Mouse (Mus musculus) hindbrain, embryonic 10.5 days (tissue): Measurements from ENCODE around the gene Oma1. TPM values are rescaled to one million over a fixed set of nuclear protein-coding genes. Genes with fewer than 3 reads are reported as not detected.

ENCODE experiments used
- DNase-seq: peaks from one replicate; pipeline ENCODE4 v3.0.0-alpha.2; 2017; ENCODE audit warnings: low spot score
- H3K27ac ChIP-seq: fragments of 300-500 bp; sonication (generic); 2 replicates; pipeline ENCODE4 v1.5.1; 2016; ENCODE audit warnings: mild to moderate bottlenecking, moderate library complexity
- H3K27me3 ChIP-seq: fragments of 300-500 bp; sonication (generic); 2 replicates; pipeline ENCODE4 v1.6.1; 2016; ENCODE audit warnings: mild to moderate bottlenecking; ENCODE audit not compliant: poor library complexity, insufficient read depth, severe bottlenecking
- H3K36me3 ChIP-seq: fragments of 300-500 bp; sonication (generic); 2 replicates; pipeline ENCODE4 v1.6.1; 2016; ENCODE audit warnings: mild to moderate bottlenecking, moderate library complexity
- H3K4me1 ChIP-seq: fragments of 300-500 bp; sonication (generic); replicated peaks from 2 replicates; pipeline ENCODE4 v1.6.1; 2016; ENCODE audit warnings: mild to moderate bottlenecking
- H3K4me3 ChIP-seq: fragments of 300-500 bp; sonication (generic); 2 replicates; pipeline ENCODE4 v1.5.1; 2016; ENCODE audit warnings: mild to moderate bottlenecking, moderate library complexity
- H3K9me3 ChIP-seq: fragments of 300-500 bp; sonication (generic); 2 replicates; pipeline ENCODE4 v1.6.1; 2016; ENCODE audit warnings: mild to moderate bottlenecking, moderate library complexity
- WGBS: fragments of 180-500 bp; shearing (Covaris S2); methylation state at CpG from one replicate; pipeline ENCODE4 v1.1.7; 2016; 5-methylcytosine and 5-hydroxymethylcytosine counted together
- polyA plus RNA-seq: library from polyadenylated mRNA; unstranded; fragments of >200 nt; fragmentation: Nextera tagmentation; extraction: Ambion mirVana; gene quantifications from 2 replicates; pipeline ENCODE4 v1.2.1, GENCODE M21; 2016

Oma1 gene
- polyA plus RNA-seq = 14.0 and 16.8 TPM in 2 replicates

DNA sequence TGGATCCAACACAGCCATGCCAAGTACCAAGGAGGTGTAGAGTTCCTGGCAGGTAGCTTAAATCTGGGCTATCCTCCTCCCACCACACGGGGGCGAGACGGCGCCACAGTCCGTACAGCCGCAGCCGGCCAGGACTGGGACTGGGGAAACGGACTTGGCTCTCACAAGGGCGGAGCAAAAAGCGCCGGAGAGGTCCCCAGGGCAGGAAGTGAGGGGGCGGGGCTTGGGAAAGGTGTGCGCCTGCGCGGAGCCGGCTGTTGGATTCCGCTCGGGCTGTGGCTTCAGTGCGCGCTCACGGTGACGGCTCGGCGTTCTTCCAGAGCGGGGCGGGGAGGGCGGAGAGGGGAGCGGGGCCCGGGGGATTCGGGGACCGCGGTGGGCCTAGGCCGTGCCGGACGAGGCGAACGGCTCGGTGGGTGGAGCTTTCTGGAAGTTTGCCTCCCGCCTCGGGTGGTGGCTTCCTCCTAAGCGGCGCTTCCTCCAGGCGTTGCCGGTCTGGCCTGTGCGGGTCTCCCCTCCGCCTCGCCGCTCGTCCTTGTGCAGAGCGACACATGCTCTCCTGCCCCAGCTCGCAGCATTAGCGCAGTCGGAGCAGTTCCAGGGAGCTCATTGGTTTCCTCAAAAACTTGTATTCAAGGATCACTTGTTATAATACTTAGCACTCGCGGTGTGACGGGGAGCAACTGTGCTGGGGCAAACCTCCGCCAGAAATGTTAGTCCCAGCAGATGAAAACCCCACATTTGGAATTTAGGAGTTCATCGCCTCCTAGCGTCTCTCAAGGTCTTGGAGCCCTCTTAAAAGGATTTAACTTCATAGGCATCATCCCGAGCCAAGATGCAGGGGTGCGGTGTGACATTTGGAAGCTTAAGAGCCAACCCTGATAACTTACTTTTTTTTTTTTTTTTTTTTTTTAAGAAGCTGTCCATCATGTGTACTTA is at the start of gene Oma1:
Gene Oma1, plus strand, starts transcription at position 226 of the 939 bp plus-strand sequence.
- peaks cover 7% of the 10 kb centered on the region for H3K4me1 ChIP-seq
- H3K9me3 ChIP-seq = no peaks in the 10 kb centered on the region
- DNase-seq = peak; percentile 99
- H3K27ac ChIP-seq = peak within 1 kb of the TSS; percentile 97
- under 1% methylated on average over 57 of the region's 61 CpGs for WGBS
- peak within 1 kb of the TSS; percentile 72 for H3K4me3 ChIP-seq
- H3K36me3 ChIP-seq = no peaks in the 10 kb centered on the region
- H3K27me3 ChIP-seq = no peaks in the 10 kb centered on the region

DNA sequence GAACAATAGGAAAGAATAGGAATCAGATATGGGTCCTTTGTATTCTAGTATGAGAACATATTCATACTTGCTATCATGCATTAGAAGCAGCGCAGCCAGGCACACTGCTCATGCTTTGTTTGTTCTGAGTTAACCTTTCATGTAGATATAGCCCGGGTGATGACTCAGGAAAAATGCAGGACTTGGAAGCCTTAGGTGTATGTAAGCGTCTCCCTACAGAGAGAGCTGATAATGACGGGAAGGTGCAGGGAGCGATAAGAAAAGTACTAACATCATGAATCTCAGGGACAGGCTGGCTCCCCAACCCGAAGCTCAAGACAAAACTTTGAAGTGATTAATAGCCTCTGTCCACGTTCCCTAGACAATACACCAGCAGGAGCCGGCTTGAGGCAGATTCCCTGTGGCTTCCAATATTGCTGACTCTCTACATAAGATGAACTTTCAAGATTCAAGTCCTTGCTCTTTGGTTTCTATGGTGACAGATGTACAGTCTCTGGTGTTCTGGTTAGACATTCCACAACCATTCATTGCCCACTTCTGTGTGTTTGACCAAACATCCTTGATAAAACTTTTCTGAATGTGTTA is 49.7 kb upstream of the Oma1 start:
- no peaks in the 10 kb centered on the region for H3K36me3 ChIP-seq
- WGBS = 42% methylated on average over 8 of the region's 8 CpGs
- no peak overlapping the region for H3K4me3 ChIP-seq
- DNase-seq = peak; percentile 18
- H3K27ac ChIP-seq = no peak overlapping the region; the same call in 1 of the 2 replicates
- H3K9me3 ChIP-seq = no peaks in the 10 kb centered on the region
- H3K4me1 ChIP-seq = peaks cover 16% of the 10 kb centered on the region
- H3K27me3 ChIP-seq = no peaks in the 10 kb centered on the region

DNA sequence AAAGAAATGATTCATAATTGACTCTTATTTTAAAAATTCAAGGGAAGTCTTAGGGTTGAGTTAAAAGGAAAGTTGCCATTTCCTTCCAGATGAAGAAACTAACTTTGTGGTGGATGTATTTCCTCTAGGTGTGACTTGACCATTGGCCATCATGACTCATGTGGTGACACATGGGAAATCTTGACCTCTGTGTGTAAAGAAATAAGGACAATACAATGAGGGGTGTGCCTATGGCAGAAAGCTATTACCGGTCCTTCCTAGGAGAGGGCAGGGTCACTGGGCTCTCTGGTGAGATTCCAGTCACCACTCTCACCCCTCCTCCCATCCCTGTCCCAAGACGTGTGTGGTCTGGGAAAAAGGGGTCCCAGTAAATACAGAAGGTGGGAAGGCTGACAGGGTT is 48.4 kb upstream of the Oma1 start:
- WGBS = 29% methylated on average over 2 of the region's 2 CpGs
- peaks cover 16% of the 10 kb centered on the region for H3K4me1 ChIP-seq
- no peaks in the 10 kb centered on the region for H3K27me3 ChIP-seq
- H3K9me3 ChIP-seq = no peaks in the 10 kb centered on the region
- H3K27ac ChIP-seq = no peak overlapping the region
- DNase-seq = no peak
- no peak overlapping the region for H3K4me3 ChIP-seq
- no peaks in the 10 kb centered on the region for H3K36me3 ChIP-seq

GRCm38 (mm10) chr4:103269336-103269735 is 44.3 kb upstream of the Oma1 start:
- Histone ChIP-seq H3K4me1 (peaks cover 5% of the 10 kb centered on the region; the same call in 1 of the 2 replicates), H3K27me3 (no peaks in the 10 kb centered on the region), H3K27ac (no peak overlapping the region), H3K9me3 (no peaks in the 10 kb centered on the region), H3K36me3 (no peaks in the 10 kb centered on the region), H3K4me3 (no peak overlapping the region)
- no peak for DNase-seq
- 85% methylated on average over 4 of the region's 4 CpGs for WGBS

- H3K27me3 ChIP-seq = no peaks in the 10 kb centered on the region
- no peak overlapping the region for H3K4me3 ChIP-seq
These were observed 40.6 kb upstream of the Oma1 start for GRCm38 (mm10) chr4:103273021-103273420.

GRCm38 (mm10) chr4:103288342-103288741 is 25.3 kb upstream of the Oma1 start:
- Histone ChIP-seq H3K9me3 (no peaks in the 10 kb centered on the region), H3K27ac (no peak overlapping the region), H3K4me3 (no peak overlapping the region), H3K36me3 (no peaks in the 10 kb centered on the region), H3K4me1 (no peaks in the 10 kb centered on the region), H3K27me3 (no peaks in the 10 kb centered on the region)
- WGBS = 86% methylated on average over 7 of the region's 7 CpGs
- DNase-seq = no peak

More at GRCm38 (mm10) chr4:103273021-103273420, 40.6 kb upstream of the Oma1 start:
- DNase-seq = no peak
- no peaks in the 10 kb centered on the region for H3K9me3 ChIP-seq
- no peaks in the 10 kb centered on the region for H3K36me3 ChIP-seq
- H3K27ac ChIP-seq = no peak overlapping the region
- 75% methylated on average over 7 of the region's 8 CpGs for WGBS
- H3K4me1 ChIP-seq = no peaks in the 10 kb centered on the region

DNA sequence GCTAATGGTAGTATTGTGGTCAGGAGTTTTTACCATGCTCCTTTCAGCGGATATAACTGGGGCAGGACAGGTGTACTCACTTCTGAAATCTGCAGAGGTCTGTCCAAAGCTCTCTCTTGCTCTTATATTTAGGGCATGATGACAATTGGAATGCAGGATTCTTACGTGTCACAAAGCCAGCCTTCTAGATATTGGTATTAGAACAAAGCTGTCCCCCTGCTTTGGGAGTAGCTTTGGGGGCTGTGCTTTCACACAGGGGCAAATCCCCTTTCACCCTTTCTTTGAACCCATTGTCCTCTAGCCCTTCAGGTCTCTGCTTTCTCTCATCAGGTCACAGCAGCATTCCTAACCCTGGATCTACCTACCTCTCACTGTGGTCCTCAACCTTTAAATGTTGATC is 22.8 kb upstream of the Oma1 start, which contains the start of gene 4921539E11Rik:
Gene 4921539E11Rik, minus strand, starts transcription at position 101 of the 400 bp plus-strand sequence.
- no peak for DNase-seq

DNA sequence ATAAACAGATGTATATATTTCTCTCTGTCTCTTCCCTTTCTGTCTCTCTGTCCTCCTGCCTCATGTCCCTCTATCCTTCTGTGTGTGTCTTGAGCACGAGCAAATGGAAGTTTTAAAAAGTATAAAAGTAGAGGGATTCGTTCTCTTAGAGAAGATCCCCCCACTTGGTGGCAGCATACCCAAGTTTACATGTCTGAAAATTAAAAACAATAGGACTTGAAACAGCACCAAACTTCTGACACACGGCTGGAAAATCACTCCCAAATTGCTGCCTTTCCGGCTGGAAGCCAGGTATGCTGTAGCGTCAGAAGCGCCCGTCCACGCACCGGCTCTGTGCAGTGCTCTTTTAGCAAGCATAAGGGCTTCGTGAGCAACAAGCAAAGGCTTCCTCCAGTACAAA is 14.3 kb upstream of the Oma1 start:
- H3K4me3 ChIP-seq = no peak overlapping the region
- no peaks in the 10 kb centered on the region for H3K4me1 ChIP-seq
- H3K9me3 ChIP-seq = no peaks in the 10 kb centered on the region
- DNase-seq = no peak
- no peak overlapping the region for H3K27ac ChIP-seq
- no peaks in the 10 kb centered on the region; the same call in 1 of the 2 replicates for H3K27me3 ChIP-seq
- 81% methylated on average over 10 of the region's 10 CpGs for WGBS
- H3K36me3 ChIP-seq = no peaks in the 10 kb centered on the region

More for the DNA sequence above, 22.8 kb upstream of the Oma1 start, which contains the start of gene 4921539E11Rik:
- H3K36me3 ChIP-seq = no peaks in the 10 kb centered on the region
- H3K4me1 ChIP-seq = no peaks in the 10 kb centered on the region
- H3K4me3 ChIP-seq = no peak within 1 kb of the TSS
- H3K27ac ChIP-seq = no peak within 1 kb of the TSS
- H3K27me3 ChIP-seq = no peaks in the 10 kb centered on the region
- 62% methylated on average over 2 of the region's 2 CpGs for whole genome bisulfite sequencing
- H3K9me3 ChIP-seq = no peaks in the 10 kb centered on the region

DNA sequence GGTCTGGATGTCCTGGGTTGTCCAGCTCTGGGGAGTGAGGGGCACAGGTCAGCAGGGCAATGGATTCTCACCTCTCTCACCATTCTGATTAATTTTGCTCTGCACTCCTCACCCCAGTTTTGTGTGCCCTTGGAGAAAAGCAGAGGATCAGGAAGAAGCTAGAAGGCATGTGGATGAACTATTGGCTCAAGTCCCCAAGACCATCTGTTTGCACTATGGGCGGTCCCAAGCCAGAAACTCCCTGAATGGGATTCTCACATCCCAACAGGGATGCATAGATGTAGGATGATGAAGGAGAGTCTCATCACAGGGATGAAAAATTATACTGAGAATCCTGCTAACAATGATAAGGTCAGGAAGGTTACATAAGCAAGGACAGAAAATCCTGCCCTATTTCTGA is 9.8 kb upstream of the Oma1 start:
- Histone ChIP-seq H3K4me3 (no peak overlapping the region), H3K27ac (no peak overlapping the region), H3K36me3 (no peaks in the 10 kb centered on the region), H3K27me3 (no peaks in the 10 kb centered on the region; the same call in 1 of the 2 replicates), H3K4me1 (no peaks in the 10 kb centered on the region), H3K9me3 (no peaks in the 10 kb centered on the region)
- 86% methylated on average over 1 of the region's 1 CpGs for WGBS
- no peak for DNase-seq

GRCm38 (mm10) chr4:103314526-103314910 is 906 bp downstream of the Oma1 start:
- H3K4me1 ChIP-seq = peaks cover 7% of the 10 kb centered on the region
- no peak for DNase-seq
- WGBS = 55% methylated on average over 3 of the region's 3 CpGs
- no peaks in the 10 kb centered on the region for H3K27me3 ChIP-seq
- H3K27ac ChIP-seq = no peak overlapping the region
- H3K4me3 ChIP-seq = peak overlapping the region; percentile 72
- no peaks in the 10 kb centered on the region for H3K36me3 ChIP-seq
- no peaks in the 10 kb centered on the region for H3K9me3 ChIP-seq

DNA sequence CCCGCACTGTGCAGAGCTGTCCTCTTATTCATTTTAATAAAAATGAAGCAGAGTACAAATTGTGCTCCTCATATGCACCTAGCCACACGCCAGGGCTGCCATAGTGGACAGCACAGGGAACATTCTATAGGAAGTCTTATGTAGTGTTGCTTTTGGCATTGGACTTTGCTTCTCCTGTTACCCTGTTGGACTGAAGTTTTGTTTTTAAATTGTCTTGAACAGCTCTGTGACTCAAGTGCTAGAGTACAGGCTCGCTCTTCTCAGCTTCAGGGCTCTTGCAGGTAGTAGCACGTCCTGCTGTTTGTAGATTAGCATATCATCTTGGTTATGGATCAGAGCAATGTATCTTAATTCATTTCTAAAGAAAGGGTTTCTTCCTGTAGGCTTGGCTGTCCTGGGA is 2.2 kb downstream of the Oma1 start:
- no peak for DNase-seq
- Histone ChIP-seq H3K9me3 (no peaks in the 10 kb centered on the region), H3K27me3 (no peaks in the 10 kb centered on the region), H3K36me3 (no peaks in the 10 kb centered on the region), H3K27ac (no peak overlapping the region), H3K4me1 (peaks cover 7% of the 10 kb centered on the region), H3K4me3 (no peak overlapping the region)
- 92% methylated on average over 4 of the region's 4 CpGs for WGBS

GRCm38 (mm10) chr4:103321461-103321860 is 7.8 kb downstream of the Oma1 start:
- Histone ChIP-seq H3K27ac (no peak overlapping the region), H3K27me3 (no peaks in the 10 kb centered on the region), H3K36me3 (no peaks in the 10 kb centered on the region), H3K4me3 (no peak overlapping the region), H3K9me3 (no peaks in the 10 kb centered on the region), H3K4me1 (peaks cover 8% of the 10 kb centered on the region; the same call in 1 of the 2 replicates)
- no peak for DNase-seq
- WGBS = 89% methylated on average over 6 of the region's 6 CpGs
